Mouse (Mus musculus): ENCODE measurements at regions not wholly inside any gene's neighbourhood (a gene's known extent, or its start where the extent isn't known, plus 50 kb on each side); places are given as distances from the start of the nearest gene placed in this dataset.

GRCm38 (mm10) chr1:154065336-154066329 is 135.4 kb upstream of the Zfp648 start:
- Histone ChIP-seq H3K4me1 (ENCODE audit: control insufficient read depth, insufficient read depth, low read length) (no peaks in the 10 kb centered on the region), H3K4me3 (replicated peaks; ENCODE audit: insufficient read depth, low read depth, low read length) (no peak overlapping the region), H3K27me3 (ENCODE audit: control insufficient read depth, insufficient read depth, low read length) (no peaks in the 10 kb centered on the region), H3K27ac (ENCODE audit: insufficient read depth, low read length) (no peak overlapping the region)
- no peak for TF ChIP-seq POLR2A (IDR thresholded peaks at IDR 0.05; ENCODE audit: borderline replicate concordance, insufficient read depth, low read length)
- no peak for TF ChIP-seq CTCF (IDR thresholded peaks at IDR 0.05; ENCODE audit: borderline replicate concordance, insufficient read depth, low read depth, low read length)
- 73% methylated on average over 18 of the region's 18 CpGs for WGBS
- DNase-seq = peak in 1 of 2 experiments; percentile 5

GRCm38 (mm10) chr1:154067856-154068255 is 133.1 kb upstream of the Zfp648 start:
- Histone ChIP-seq H3K27ac (ENCODE audit: insufficient read depth, low read length) (no peak overlapping the region), H3K4me1 (ENCODE audit: control insufficient read depth, insufficient read depth, low read length) (no peaks in the 10 kb centered on the region), H3K27me3 (ENCODE audit: control insufficient read depth, insufficient read depth, low read length) (no peaks in the 10 kb centered on the region), H3K4me3 (replicated peaks; ENCODE audit: insufficient read depth, low read depth, low read length) (no peak overlapping the region)
- WGBS = 48% methylated on average over 1 of the region's 1 CpGs
- DNase-seq = no peak
- TF ChIP-seq CTCF (IDR thresholded peaks at IDR 0.05; ENCODE audit: borderline replicate concordance, insufficient read depth, low read depth, low read length) = no peak
- TF ChIP-seq POLR2A (IDR thresholded peaks at IDR 0.05; ENCODE audit: borderline replicate concordance, insufficient read depth, low read length) = no peak

- no peaks in the 10 kb centered on the region for H3K4me1 ChIP-seq (ENCODE audit: control insufficient read depth, insufficient read depth, low read length)
- no peak overlapping the region for H3K4me3 ChIP-seq (replicated peaks; ENCODE audit: insufficient read depth, low read depth, low read length)
- DNase-seq = no peak
- no peak overlapping the region for H3K27ac ChIP-seq (ENCODE audit: insufficient read depth, low read length)
- no peak for TF ChIP-seq POLR2A (IDR thresholded peaks at IDR 0.05; ENCODE audit: borderline replicate concordance, insufficient read depth, low read length)
- TF ChIP-seq CTCF (IDR thresholded peaks at IDR 0.05; ENCODE audit: borderline replicate concordance, insufficient read depth, low read depth, low read length) = no peak
- no peaks in the 10 kb centered on the region for H3K27me3 ChIP-seq (ENCODE audit: control insufficient read depth, insufficient read depth, low read length)
- whole genome bisulfite sequencing = 93% methylated on average over 1 of the region's 1 CpGs
These were observed 126.7 kb upstream of the Zfp648 start for GRCm38 (mm10) chr1:154074270-154074669.

GRCm38 (mm10) chr1:154076684-154077475 is 124.1 kb upstream of the Zfp648 start:
- DNase-seq = no peak
- WGBS = 73% methylated on average over 10 of the region's 10 CpGs
- H3K4me1 ChIP-seq (ENCODE audit: control insufficient read depth, insufficient read depth, low read length) = no peaks in the 10 kb centered on the region
- no peak overlapping the region for H3K4me3 ChIP-seq (replicated peaks; ENCODE audit: insufficient read depth, low read depth, low read length)
- H3K27ac ChIP-seq (ENCODE audit: insufficient read depth, low read length) = no peak overlapping the region
- TF ChIP-seq POLR2A (IDR thresholded peaks at IDR 0.05; ENCODE audit: borderline replicate concordance, insufficient read depth, low read length) = no peak
- TF ChIP-seq CTCF (IDR thresholded peaks at IDR 0.05; ENCODE audit: borderline replicate concordance, insufficient read depth, low read depth, low read length) = no peak
- no peaks in the 10 kb centered on the region for H3K27me3 ChIP-seq (ENCODE audit: control insufficient read depth, insufficient read depth, low read length)

- H3K4me1 ChIP-seq (ENCODE audit: control insufficient read depth, insufficient read depth, low read length) = no peaks in the 10 kb centered on the region
- 52% methylated on average over 10 of the region's 10 CpGs for WGBS
- H3K27me3 ChIP-seq (ENCODE audit: control insufficient read depth, insufficient read depth, low read length) = no peaks in the 10 kb centered on the region
These were observed 120.2 kb upstream of the Zfp648 start for GRCm38 (mm10) chr1:154080505-154081380.

GRCm38 (mm10) chr1:154086145-154086544 is 114.8 kb upstream of the Zfp648 start:
- TF ChIP-seq POLR2A (IDR thresholded peaks at IDR 0.05; ENCODE audit: borderline replicate concordance, insufficient read depth, low read length) (no peak), CTCF (IDR thresholded peaks at IDR 0.05; ENCODE audit: borderline replicate concordance, insufficient read depth, low read depth, low read length) (no peak)
- no peak overlapping the region for H3K27ac ChIP-seq (ENCODE audit: insufficient read depth, low read length)
- no peak for DNase-seq
- H3K27me3 ChIP-seq (ENCODE audit: control insufficient read depth, insufficient read depth, low read length) = no peaks in the 10 kb centered on the region
- no peaks in the 10 kb centered on the region for H3K4me1 ChIP-seq (ENCODE audit: control insufficient read depth, insufficient read depth, low read length)
- H3K4me3 ChIP-seq (replicated peaks; ENCODE audit: insufficient read depth, low read depth, low read length) = no peak overlapping the region

More at GRCm38 (mm10) chr1:154080505-154081380, 120.2 kb upstream of the Zfp648 start:
- Histone ChIP-seq H3K4me3 (replicated peaks; ENCODE audit: insufficient read depth, low read depth, low read length) (no peak overlapping the region), H3K27ac (ENCODE audit: insufficient read depth, low read length) (no peak overlapping the region)
- no peak for DNase-seq
- TF ChIP-seq POLR2A (IDR thresholded peaks at IDR 0.05; ENCODE audit: borderline replicate concordance, insufficient read depth, low read length) = no peak
- no peak for TF ChIP-seq CTCF (IDR thresholded peaks at IDR 0.05; ENCODE audit: borderline replicate concordance, insufficient read depth, low read depth, low read length)

GRCm38 (mm10) chr1:154089815-154090214 is 111.2 kb upstream of the Zfp648 start:
- Histone ChIP-seq H3K27ac (ENCODE audit: insufficient read depth, low read length) (no peak overlapping the region), H3K4me3 (replicated peaks; ENCODE audit: insufficient read depth, low read depth, low read length) (no peak overlapping the region), H3K27me3 (ENCODE audit: control insufficient read depth, insufficient read depth, low read length) (no peaks in the 10 kb centered on the region), H3K4me1 (ENCODE audit: control insufficient read depth, insufficient read depth, low read length) (no peaks in the 10 kb centered on the region)
- WGBS = 62% methylated on average over 3 of the region's 3 CpGs
- DNase-seq = no peak
- no peak for TF ChIP-seq POLR2A (IDR thresholded peaks at IDR 0.05; ENCODE audit: borderline replicate concordance, insufficient read depth, low read length)
